Mouse (Mus musculus) spleen, adult 12 weeks (tissue): ENCODE results near the gene Foxp3.
A peak's percentile ranks its signal among the peaks of the same experiment; 100 is the strongest.

Experiments used
- DNase-seq: peaks from one replicate; pipeline ENCODE4 v3.0.0; 2022; ENCODE audit warnings: low spot score

Gene Foxp3

GRCm38 (mm10) chrX:7573176-7574086 is at the start of gene Foxp3:
Gene Foxp3, plus strand, starts transcription at chrX:7573644.
- DNase-seq = no peak

- DNase-seq = no peak
These were observed 48.5 kb upstream of the Foxp3 start for GRCm38 (mm10) chrX:7524961-7525360.

GRCm38 (mm10) chrX:7553474-7553873 is 20.0 kb upstream of the Foxp3 start:
- DNase-seq = no peak

- no peak for DNase-seq
These were observed 10.4 kb upstream of the Foxp3 start for GRCm38 (mm10) chrX:7563076-7563475.

- DNase-seq = no peak
These were observed 7.1 kb upstream of the Foxp3 start for GRCm38 (mm10) chrX:7566352-7566751.

GRCm38 (mm10) chrX:7567491-7567890 is 6.0 kb upstream of the Foxp3 start:
- no peak for DNase-seq

- DNase-seq = no peak
These were observed 2.8 kb upstream of the Foxp3 start for GRCm38 (mm10) chrX:7570481-7571175.

GRCm38 (mm10) chrX:7571565-7572136 is 1.8 kb upstream of the Foxp3 start:
- no peak for DNase-seq

GRCm38 (mm10) chrX:7572466-7572865 is 978 bp upstream of the Foxp3 start:
- DNase-seq = no peak

GRCm38 (mm10) chrX:7574087-7574884 is 842 bp downstream of the Foxp3 start, which contains the start of gene Ppp1r3f:
Gene Ppp1r3f, minus strand, starts transcription at chrX:7574283.
- DNase-seq = peak; percentile 84

- no peak for DNase-seq
These were observed 1.4 kb downstream of the Foxp3 start for GRCm38 (mm10) chrX:7574885-7575231.

GRCm38 (mm10) chrX:7581151-7581550 is 7.7 kb downstream of the Foxp3 start:
- no peak for DNase-seq

GRCm38 (mm10) chrX:7583881-7584280 is 10.4 kb downstream of the Foxp3 start:
- no peak for DNase-seq

GRCm38 (mm10) chrX:7586356-7586755 is 12.9 kb downstream of the Foxp3 start:
- no peak for DNase-seq

GRCm38 (mm10) chrX:7595371-7595770 is 21.9 kb downstream of the Foxp3 start:
- DNase-seq = no peak

GRCm38 (mm10) chrX:7604004-7604403 is 30.6 kb downstream of the Foxp3 start:
- no peak for DNase-seq

- peak; percentile 64 for DNase-seq
These were observed 31.6 kb downstream of the Foxp3 start, which contains the start of gene Ccdc22 for GRCm38 (mm10) chrX:7604879-7605574. Gene Ccdc22, minus strand, starts transcription at chrX:7605517.

GRCm38 (mm10) chrX:7605575-7605941 is 32.1 kb downstream of the Foxp3 start:
- DNase-seq = no peak

- no peak for DNase-seq
These were observed 33.3 kb downstream of the Foxp3 start, which contains the start of gene Cacna1f for GRCm38 (mm10) chrX:7606783-7607182. Gene Cacna1f, plus strand, starts transcription at chrX:7607083.

- DNase-seq = no peak
These were observed 36.6 kb downstream of the Foxp3 start for GRCm38 (mm10) chrX:7610035-7610434.

- no peak for DNase-seq
These were observed 37.3 kb downstream of the Foxp3 start for GRCm38 (mm10) chrX:7610536-7611258.
